Mouse (Mus musculus) CH12.LX (cell line): ENCODE measurements around the gene Pde6d. TPM values are rescaled to one million over a fixed set of nuclear protein-coding genes. Genes with fewer than 3 reads are reported as not detected.

Experiments used
- DNase-seq: peaks from one replicate; pipeline ENCODE4 v3.0.0-alpha.2; 2013; ENCODE audit errors: extremely low read depth
- H3K27ac ChIP-seq: 2 replicates; pipeline ENCODE4 v1.5.1; 2012; ENCODE audit warnings: low read depth, mild to moderate bottlenecking, control low read depth, moderate library complexity; ENCODE audit not compliant: insufficient read depth
- H3K27me3 ChIP-seq: replicated peaks from 2 replicates; pipeline ENCODE3; 2012; ENCODE audit warnings: inconsistent platforms
- H3K36me3 ChIP-seq, 2 experiments: replicated peaks in 1 of 2; 2 replicates each; pipeline versions ENCODE3 to v1.6.1; 2012; ENCODE audit warnings: inconsistent platforms in 1 of 2, low read length in 1 of 2, mild to moderate bottlenecking in 1 of 2, mixed read lengths in 1 of 2, moderate library complexity in 1 of 2; ENCODE audit not compliant: control insufficient read depth in 1 of 2, insufficient read depth in 1 of 2
- H3K4me1 ChIP-seq, 2 experiments: 2 replicates each; pipeline ENCODE4 v1.6.1; 2012; ENCODE audit warnings: inconsistent platforms in 1 of 2, moderate library complexity in 1 of 2; ENCODE audit not compliant: insufficient read depth in 2 of 2, control insufficient read depth in 1 of 2
- H3K4me2 ChIP-seq: 2 replicates; pipeline ENCODE4 v1.6.1; 2012; ENCODE audit warnings: low read depth, mild to moderate bottlenecking, control low read depth; ENCODE audit not compliant: poor library complexity, insufficient read depth, severe bottlenecking
- H3K4me3 ChIP-seq, 3 experiments: fragments of 150-350 bp in 1 of 3; sonication (generic) in 1 of 3; replicated peaks in 1 of 3; 2 replicates each; pipeline versions ENCODE3 to v1.5.1; 2011 to 2012; ENCODE audit warnings: low read depth in 2 of 3, low read length in 2 of 3, mild to moderate bottlenecking in 2 of 3, moderate library complexity in 2 of 3, control low read depth in 1 of 3, improper control_type of control experiment in 1 of 3, inconsistent platforms in 1 of 3, mixed read lengths in 1 of 3; ENCODE audit not compliant: poor library complexity in 1 of 3
- H3K79me2 ChIP-seq: replicated peaks from 2 replicates; pipeline ENCODE4 v1.6.1; 2012; ENCODE audit warnings: mild to moderate bottlenecking, moderate library complexity; ENCODE audit not compliant: control insufficient read depth, poor library complexity, insufficient read depth, severe bottlenecking; ENCODE audit errors: extremely low read depth
- H3K9ac ChIP-seq: 2 replicates; pipeline ENCODE4 v1.6.1; 2012; ENCODE audit warnings: low read depth, mild to moderate bottlenecking, control low read depth, moderate library complexity; ENCODE audit not compliant: insufficient read depth
- H3K9me3 ChIP-seq: replicated peaks from 2 replicates; pipeline ENCODE3; 2012; ENCODE audit warnings: low read length, inconsistent platforms, mixed read lengths
- BHLHE40 ChIP-seq: IDR thresholded peaks from 2 replicates; pipeline ENCODE4 v1.6.1; 2011; ENCODE audit warnings: mild to moderate bottlenecking, low read depth, low read length, improper control_type of control experiment
- CHD1 ChIP-seq: IDR thresholded peaks from 2 replicates; pipeline ENCODE4 v1.6.1; 2012; ENCODE audit warnings: low read depth, low read length, improper control_type of control experiment, inconsistent platforms
- CHD2 ChIP-seq: IDR thresholded peaks from 2 replicates; pipeline ENCODE4 v1.6.1; 2011; ENCODE audit warnings: low read length, improper control_type of control experiment
- E2F4 ChIP-seq: IDR thresholded peaks from 2 replicates; pipeline ENCODE4 v1.6.1; 2011; ENCODE audit warnings: low read depth, low read length, improper control_type of control experiment; ENCODE audit not compliant: insufficient replicate concordance
- ELF1 ChIP-seq: IDR thresholded peaks from 2 replicates; pipeline ENCODE4 v1.6.1; 2014; ENCODE audit warnings: low read depth, mild to moderate bottlenecking, inconsistent platforms, low read length, improper control_type of control experiment
- ETS1 ChIP-seq: conservative IDR thresholded peaks from 2 replicates; pipeline ENCODE4 v1.6.1; 2012; ENCODE audit warnings: low read depth, mild to moderate bottlenecking, inconsistent platforms, low read length, improper control_type of control experiment, moderate library complexity
- GABPA ChIP-seq: IDR thresholded peaks from 2 replicates; pipeline ENCODE4 v1.6.1; 2012; ENCODE audit warnings: low read depth, low read length, improper control_type of control experiment, inconsistent platforms; ENCODE audit not compliant: insufficient replicate concordance
- HCFC1 ChIP-seq: IDR thresholded peaks from 2 replicates; pipeline ENCODE4 v1.6.1; 2012; ENCODE audit warnings: low read depth, mild to moderate bottlenecking, inconsistent platforms, low read length, improper control_type of control experiment
- IRF4 ChIP-seq: IDR thresholded peaks from 2 replicates; pipeline ENCODE4 v1.6.1; 2014; ENCODE audit warnings: low read depth, mild to moderate bottlenecking, inconsistent platforms, low read length, improper control_type of control experiment
- JUND ChIP-seq: conservative IDR thresholded peaks from 2 replicates; pipeline ENCODE4 v1.6.1; 2011; ENCODE audit warnings: low read depth, low read length, improper control_type of control experiment
- KAT2A ChIP-seq: IDR thresholded peaks from 2 replicates; pipeline ENCODE4 v1.6.1; 2012; ENCODE audit warnings: low read length, improper control_type of control experiment, inconsistent platforms; ENCODE audit not compliant: insufficient replicate concordance
- MAFK ChIP-seq: IDR thresholded peaks from 2 replicates; pipeline ENCODE4 v1.6.1; 2011; ENCODE audit warnings: low read length, improper control_type of control experiment; ENCODE audit not compliant: insufficient replicate concordance
- MAX ChIP-seq: IDR thresholded peaks from 2 replicates; pipeline ENCODE4 v1.6.1; 2011; ENCODE audit warnings: low read length, improper control_type of control experiment
- MAZ ChIP-seq: IDR thresholded peaks from 2 replicates; pipeline ENCODE4 v1.6.1; 2012; ENCODE audit warnings: low read depth, mild to moderate bottlenecking, inconsistent platforms, low read length, improper control_type of control experiment, moderate library complexity
- MEF2A ChIP-seq: IDR thresholded peaks from 2 replicates; pipeline ENCODE4 v1.6.1; 2014; ENCODE audit warnings: low read depth, mild to moderate bottlenecking, inconsistent platforms, low read length, improper control_type of control experiment, borderline replicate concordance
- MXI1 ChIP-seq: IDR thresholded peaks from 2 replicates; pipeline ENCODE4 v1.6.1; 2011; ENCODE audit warnings: mild to moderate bottlenecking, low read depth, low read length, improper control_type of control experiment
- NELFE ChIP-seq: IDR thresholded peaks from 2 replicates; pipeline ENCODE4 v1.6.1; 2011; ENCODE audit warnings: low read depth, low read length, improper control_type of control experiment
- NRF1 ChIP-seq: IDR thresholded peaks from 2 replicates; pipeline ENCODE4 v1.6.1; 2014; ENCODE audit warnings: low read depth, mild to moderate bottlenecking, inconsistent platforms, low read length, improper control_type of control experiment, moderate library complexity
- POLR2A ChIP-seq: IDR thresholded peaks from 2 replicates; pipeline ENCODE4 v1.6.1; 2011; ENCODE audit warnings: low read depth, mild to moderate bottlenecking, improper control_type of control experiment, low read length
- POLR2AphosphoS2 ChIP-seq: IDR thresholded peaks from 2 replicates; pipeline ENCODE4 v1.6.1; 2011; ENCODE audit warnings: low read depth, low read length, improper control_type of control experiment
- SIN3A ChIP-seq: IDR thresholded peaks from 2 replicates; pipeline ENCODE4 v1.6.1; 2012; ENCODE audit warnings: low read length, improper control_type of control experiment, inconsistent platforms
- SMC3 ChIP-seq: IDR thresholded peaks from 2 replicates; pipeline ENCODE4 v1.6.1; 2011; ENCODE audit warnings: low read depth, low read length, improper control_type of control experiment
- TBP ChIP-seq: conservative IDR thresholded peaks from 2 replicates; pipeline ENCODE4 v1.6.1; 2011; ENCODE audit warnings: low read depth, low read length, improper control_type of control experiment
- TCF12 ChIP-seq: IDR thresholded peaks from 2 replicates; pipeline ENCODE4 v1.6.1; 2014; ENCODE audit warnings: low read depth, mild to moderate bottlenecking, inconsistent platforms, low read length, improper control_type of control experiment
- USF1 ChIP-seq: IDR thresholded peaks from 2 replicates; pipeline ENCODE4 v1.6.1; 2014; ENCODE audit warnings: low read depth, mild to moderate bottlenecking, inconsistent platforms, low read length, improper control_type of control experiment
- ZC3H11A ChIP-seq: IDR thresholded peaks from 2 replicates; pipeline ENCODE4 v1.6.1; 2012; ENCODE audit warnings: low read depth, mild to moderate bottlenecking, inconsistent platforms, low read length, improper control_type of control experiment
- ZMIZ1 ChIP-seq: IDR thresholded peaks from 2 replicates; pipeline ENCODE4 v1.6.1; 2012; ENCODE audit warnings: low read depth, mild to moderate bottlenecking, inconsistent platforms, low read length, improper control_type of control experiment
- ZNF384 ChIP-seq: IDR thresholded peaks from 2 replicates; pipeline ENCODE4 v1.6.1; 2012; ENCODE audit warnings: low read depth, low read length, improper control_type of control experiment, inconsistent platforms
- dilution Hi-C: fragments of 300-500 bp; cut with MboI; formaldehyde crosslinking; loops from 2 replicates; pipeline ENCODE4 v1.14.3; 2020; ENCODE audit warnings: low sequenced_read_pairs; ENCODE audit not compliant: extremely low pct_unique_long_range_greater_than_20kb, extremely low pct_ligation_motif_present
- in situ Hi-C: fragments of 300-500 bp; cut with MboI; formaldehyde crosslinking; loops from 3 replicates; pipeline ENCODE4 v1.14.3; 2019; ENCODE audit warnings: low sequenced_read_pairs, low pct_ligation_motif_present, low pct_unique_long_range_greater_than_20kb, mixed read lengths
- polyA plus RNA-seq: library from polyadenylated mRNA; unstranded; fragments of >175 nt; gene quantifications from 2 replicates; pipeline ENCODE4 v1.2.1, GENCODE M21; 2012; ENCODE audit warnings: low read depth; ENCODE audit not compliant: insufficient read length
- total RNA-seq, 2 experiments: library from RNA; depleted of rRNA; stranded (reverse); fragments of 300-350 nt in 1 of 2; fragments of >200 nt in 1 of 2; gene quantifications; 2 replicates each; pipeline ENCODE4 v1.2.3; 2012 to 2014

The Pde6d gene
- total RNA-seq (2012; rRNA removed): 6.6 and 7.1 TPM in 2 replicates
- total RNA-seq (2014; rRNA removed): 23.2 and 24.2 TPM in 2 replicates
- 16.8 and 20.8 TPM in 2 replicates for polyA plus RNA-seq

- peaks cover 9% of the 10 kb centered on the region for H3K79me2 ChIP-seq
- in situ Hi-C loops: no loop called here
- H3K9ac ChIP-seq: peak within 1 kb of the TSS; percentile 64
- H3K9me3 ChIP-seq: no peaks in the 10 kb centered on the region
- H3K4me3 ChIP-seq: peak within 1 kb of the TSS; percentile 66 to 85 (median 81)
- no peaks in the 10 kb centered on the region for H3K27me3 ChIP-seq
- H3K4me2 ChIP-seq: peak within 1 kb of the TSS; percentile 95
- dilution Hi-C loops: no loop called here
- peaks cover 10 to 41% of the 10 kb centered on the region in 2 experiments for H3K4me1 ChIP-seq
- H3K27ac ChIP-seq: no peak within 1 kb of the TSS
- DNase-seq: peak; percentile 96
- peaks cover 0 to 2% of the 10 kb centered on the region in 2 experiments for H3K36me3 ChIP-seq
- TF ChIP-seq USF1 (no peak), IRF4 (peak; percentile 30; the same call in 1 of the 2 replicates), ZC3H11A (no peak), MXI1 (peak; percentile 74), ELF1 (peak; percentile 48), ZMIZ1 (peak; percentile 66), NRF1 (peak; percentile 69), CHD1 (no peak), KAT2A (peak; percentile 98), ZNF384 (no peak), MAX (0 out of 2 replicates have a peak, but pooled peaks have one; percentile 12), BHLHE40 (peak; percentile 34; the same call in 1 of the 2 replicates), MEF2A (peak; percentile 40; the same call in 1 of the 2 replicates), TBP (peak; percentile 78), CHD2 (peak; percentile 91), HCFC1 (peak; percentile 98), TCF12 (0 out of 2 replicates have a peak, but pooled peaks have one; percentile 45), NELFE (peak; percentile 73; the same call in 1 of the 2 replicates), ETS1 (no peak), MAFK (no peak), GABPA (peak; percentile 89; the same call in 1 of the 2 replicates), SIN3A (peak; percentile 85), POLR2AphosphoS2 (peak; percentile 45; the same call in 1 of the 2 replicates), SMC3 (no peak), POLR2A (peak; percentile 64), E2F4 (no peak), JUND (no peak), MAZ (no peak)
Measured at GRCm38 (mm10) chr1:86582451-86583096, at the start of gene Pde6d, which contains the start of gene Cops7b. Gene Pde6d, minus strand, starts transcription at chr1:86582629. Gene Cops7b, plus strand, starts transcription at chr1:86582904.
